Mouse (Mus musculus) megakaryocyte progenitor cell, adult 5-6 weeks (primary cell): ENCODE data around the gene B130006D01Rik. TPM values are rescaled to one million over a fixed set of nuclear protein-coding genes. Genes with fewer than 3 reads are reported as not detected.

Source experiments
- ATAC-seq: replicated peaks from 2 replicates; pipeline ENCODE4 v1.8.0; 2016; ENCODE audit warnings: mild to moderate bottlenecking, moderate TSS enrichment, inconsistent platforms; ENCODE audit not compliant: poor library complexity
- total RNA-seq, 2 experiments: library from RNA; stranded (forward) in 1 of 2; stranded (reverse) in 1 of 2; fragments of 157-497, 149-512 nt in 1 of 2; fragments of 200-1000 nt in 1 of 2; gene quantifications; 2 replicates each; pipeline versions ENCODE4 v1.2.3 to v1.2.4; 2015 to 2017

B130006D01Rik gene
- total RNA-seq, 2 experiments from 2014 or later: 1.2 to 2.5 TPM

- no peak for ATAC-seq
Observed at GRCm38 (mm10) chr11:95769208-95769607, 45.8 kb downstream of the B130006D01Rik start.

GRCm38 (mm10) chr11:95770720-95771364, 47.5 kb downstream of the B130006D01Rik start:
- ATAC-seq: peak; percentile 76

DNA sequence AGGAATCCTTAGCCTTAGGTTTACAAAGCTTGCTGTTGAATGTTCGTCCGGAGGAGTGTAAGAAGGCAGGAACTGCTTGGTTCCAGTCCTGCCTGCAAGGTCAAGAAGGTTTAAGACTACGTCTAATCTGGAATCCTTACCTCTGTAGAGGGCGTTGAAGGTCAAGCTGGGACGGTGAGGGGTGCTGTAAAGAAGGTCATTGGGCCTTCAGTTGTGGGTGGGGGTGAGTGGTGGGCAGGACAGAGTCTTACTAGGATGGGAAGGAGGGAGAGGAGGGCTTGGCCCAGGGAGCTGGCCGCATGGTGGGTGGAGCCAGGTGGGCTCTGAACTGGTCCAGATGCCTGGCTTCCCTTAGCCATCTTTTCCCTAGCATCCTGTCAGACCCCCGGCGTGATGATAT, 48.3 kb downstream of the B130006D01Rik start:
- no peak for ATAC-seq

GRCm38 (mm10) chr11:95773264-95773663, 49.9 kb downstream of the B130006D01Rik start:
- ATAC-seq: no peak

Other genes starting within 250 kb of the B130006D01Rik start
- not detected in 2 replicates for gene Nxph3, start 209.0 kb upstream of the B130006D01Rik start, total RNA-seq (2015)
- gene Nxph3, start 209.0 kb upstream of the B130006D01Rik start, total RNA-seq (2017): not detected in 2 replicates
- gene Ngfr, start 135.9 kb upstream of the B130006D01Rik start, total RNA-seq (2015): not detected in 2 replicates
- not detected in 2 replicates for gene Ngfr, start 135.9 kb upstream of the B130006D01Rik start, total RNA-seq (2017)
- 82.1 and 87.0 TPM in 2 replicates for gene Phb, start 56.6 kb upstream of the B130006D01Rik start, total RNA-seq (2015)
- gene Phb, start 56.6 kb upstream of the B130006D01Rik start, total RNA-seq (2017): 119 and 128 TPM in 2 replicates
- gene Zfp652, start 10.9 kb upstream of the B130006D01Rik start, total RNA-seq (2015): 30.1 and 37.2 TPM in 2 replicates
- gene Zfp652, start 10.9 kb upstream of the B130006D01Rik start, total RNA-seq (2017): 20.9 and 29.1 TPM in 2 replicates
- 0.47 and 1.3 TPM in 2 replicates for gene Phospho1, start 100.9 kb downstream of the B130006D01Rik start, total RNA-seq (2015)
- gene Phospho1, start 100.9 kb downstream of the B130006D01Rik start, total RNA-seq (2017): 0.62 TPM in 1 of 2 replicates, not detected in the other
- 4.3 and 9.3 TPM in 2 replicates for gene Gngt2, start 113.6 kb downstream of the B130006D01Rik start, total RNA-seq (2015)
- gene Gngt2, start 113.6 kb downstream of the B130006D01Rik start, total RNA-seq (2017): 4.0 TPM in 2 replicates
- gene Abi3, start 118.9 kb downstream of the B130006D01Rik start, total RNA-seq (2015): 1.5 and 5.0 TPM in 2 replicates
- 1.8 and 3.0 TPM in 2 replicates for gene Abi3, start 118.9 kb downstream of the B130006D01Rik start, total RNA-seq (2017)
- not detected in 2 replicates for gene B4galnt2, start 191.3 kb downstream of the B130006D01Rik start, total RNA-seq (2015)
- gene B4galnt2, start 191.3 kb downstream of the B130006D01Rik start, total RNA-seq (2017): not detected in 2 replicates